ENCODE assay signal across 10 mouse cellular contexts in the genomic region with DNA sequence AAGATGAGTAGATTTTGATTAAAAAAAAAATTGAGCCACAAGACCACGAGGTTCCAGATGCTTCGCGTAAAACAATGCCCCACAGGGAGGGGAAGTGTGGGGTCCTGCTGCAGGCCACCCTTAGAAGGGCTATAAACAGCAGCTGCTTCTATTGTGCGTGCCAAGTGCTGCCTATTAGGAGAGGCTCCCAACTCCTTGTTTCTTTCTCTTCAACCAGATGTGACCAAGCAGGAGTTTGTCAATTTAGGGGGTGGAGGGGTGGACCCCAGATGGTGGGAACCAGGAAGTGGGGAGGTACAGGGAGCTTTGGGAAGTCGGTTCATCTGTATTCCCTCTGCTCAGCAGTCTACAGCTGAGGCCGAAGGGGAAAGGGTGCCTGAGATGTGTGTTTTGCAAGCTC.
DNase-seq lines count a peak whose midpoint lies in the region; ATAC-seq and TF ChIP-seq lines count a peak whose summit lies in the region.
"Had no signal": no experiment of that assay in that cellular context is flagged by ENCODE, and none has a peak within 500 bp of the region (broad histone marks: within the 10 kb centered on the region; RNA-seq: fewer than 3 reads in every experiment).

No protein-coding gene starts in this region.

- peak; percentile 95 for DNase-seq in heart, adult 11 months
- DNase-seq in heart, postnatal 4 days: no peak
- DNase-seq in lung, postnatal 10 days: peak; percentile 18
- no peak for DNase-seq in lung, postnatal 4 days
- peak; percentile 11 for DNase-seq in forebrain, postnatal 0 days
- DNase-seq in retina, embryonic 14.5 days (ENCODE audit: low spot score): peak; percentile 43
- no peak for DNase-seq in layer of hippocampus, postnatal 14 days (ENCODE audit: low spot score in 2 of 2)
- DNase-seq in liver, embryonic 11.5 days (ENCODE audit: low spot score): no peak
- DNase-seq: kidney, adult 2 months had no signal

- H3K4me3 ChIP-seq in forebrain, postnatal 0 days (ENCODE audit: low read depth, low read length): no peak overlapping the region
- no peak overlapping the region for H3K4me3 ChIP-seq in liver, embryonic 11.5 days (ENCODE audit: low read depth, low read length)
- H3K4me3 ChIP-seq: embryonic facial prominence, embryonic 12.5 days had no signal

- 9% methylated on average over 6 of the region's 6 CpGs for WGBS in forebrain, postnatal 0 days
- WGBS in liver, embryonic 11.5 days: 46% methylated on average over 6 of the region's 6 CpGs

- H3K9me3 ChIP-seq in forebrain, postnatal 0 days (ENCODE audit: low read length): no peaks in the 10 kb centered on the region
- H3K9me3 ChIP-seq in liver, embryonic 11.5 days (ENCODE audit: control insufficient read depth, low read length): no peaks in the 10 kb centered on the region
- H3K9me3 ChIP-seq: embryonic facial prominence, embryonic 12.5 days had no signal

- no peak overlapping the region for H3K9ac ChIP-seq in forebrain, postnatal 0 days
- no peak overlapping the region for H3K9ac ChIP-seq in liver, embryonic 11.5 days (ENCODE audit: low read depth, low read length)
- H3K9ac ChIP-seq: embryonic facial prominence, embryonic 12.5 days had no signal

- no peak overlapping the region for H3K27ac ChIP-seq in forebrain, postnatal 0 days (ENCODE audit: low read depth, low read length)
- H3K27ac ChIP-seq in liver, embryonic 11.5 days (ENCODE audit: low read depth, low read length): no peak overlapping the region
- H3K27ac ChIP-seq: embryonic facial prominence, embryonic 12.5 days had no signal

- no peaks in the 10 kb centered on the region for H3K36me3 ChIP-seq in forebrain, postnatal 0 days (ENCODE audit: insufficient read depth)
- no peaks in the 10 kb centered on the region for H3K36me3 ChIP-seq in liver, embryonic 11.5 days (ENCODE audit: control insufficient read depth, insufficient read depth, low read length)
- H3K36me3 ChIP-seq: embryonic facial prominence, embryonic 12.5 days had no signal

- no peak for TF ChIP-seq CTCF in forebrain, postnatal 0 days (IDR thresholded peaks at IDR 0.05; ENCODE audit: low read depth)

- H3K4me2 ChIP-seq in forebrain, postnatal 0 days (ENCODE audit: low read depth): no peak overlapping the region
- H3K4me2 ChIP-seq in liver, embryonic 11.5 days: no peak overlapping the region
- H3K4me2 ChIP-seq: embryonic facial prominence, embryonic 12.5 days had no signal

- ATAC-seq in forebrain, postnatal 0 days: peak; percentile 25; the same call in 1 of the 2 replicates
- ATAC-seq in liver, embryonic 11.5 days (replicated peaks; ENCODE audit: low FRiP score): no peak

- H3K27me3 ChIP-seq in forebrain, postnatal 0 days (ENCODE audit: insufficient read depth, low read length): no peaks in the 10 kb centered on the region
- H3K27me3 ChIP-seq in liver, embryonic 11.5 days (replicated peaks; ENCODE audit: control insufficient read depth, insufficient read depth, low read length): no peaks in the 10 kb centered on the region
- H3K27me3 ChIP-seq: embryonic facial prominence, embryonic 12.5 days had no signal

- 0 out of 2 replicates have a peak, but pooled peaks cover 7% of the 10 kb centered on the region for H3K4me1 ChIP-seq in forebrain, postnatal 0 days (ENCODE audit: insufficient read depth)
- 0 out of 2 replicates have a peak, but pooled peaks cover 2% of the 10 kb centered on the region for H3K4me1 ChIP-seq in liver, embryonic 11.5 days (replicated peaks; ENCODE audit: control insufficient read depth, insufficient read depth, low read length)

Comparison
In these comparisons a context has a peak if more than half of its experiments do, and no peak if none do; other contexts are left out.
1. DNase-seq: peak in heart, adult 11 months (single experiment), lung, postnatal 10 days (single experiment), forebrain, postnatal 0 days (single experiment) and retina, embryonic 14.5 days (single experiment); none in heart, postnatal 4 days (single experiment), lung, postnatal 4 days (0 of 2), layer of hippocampus, postnatal 14 days (0 of 2) and liver, embryonic 11.5 days (single experiment).